Mouse (Mus musculus): ENCODE results near the gene Olfr129. TPM values are rescaled to one million over a fixed set of nuclear protein-coding genes. Genes with fewer than 3 reads are reported as not detected.

Gene Olfr129
- polyA plus RNA-seq (2012; rRNA removed) = not detected in 2 replicates

DNA sequence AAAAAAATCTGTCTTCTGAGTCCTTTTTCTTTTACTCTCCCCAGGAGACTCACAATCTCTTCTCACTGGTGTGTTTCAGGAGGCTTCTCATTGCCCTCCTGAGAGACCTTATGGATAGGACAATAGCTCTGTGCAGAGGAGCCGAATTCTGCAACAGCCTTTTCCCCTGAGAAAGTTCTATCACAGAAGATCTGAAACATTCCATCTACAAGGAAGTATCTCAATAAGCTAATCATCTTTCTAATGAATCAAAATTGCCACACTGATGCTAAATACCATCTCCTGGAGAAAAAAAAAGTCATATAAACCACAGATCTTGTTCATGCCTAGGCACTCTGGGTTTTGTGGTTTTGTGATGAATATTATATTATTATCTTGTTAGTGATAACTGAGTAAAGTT lies at the start of gene Olfr129:
Gene Olfr129, minus strand, starts transcription at position 101 of the 400 bp plus-strand sequence.
- no peak for DNase-seq (ENCODE audit: low spot score)

DNA sequence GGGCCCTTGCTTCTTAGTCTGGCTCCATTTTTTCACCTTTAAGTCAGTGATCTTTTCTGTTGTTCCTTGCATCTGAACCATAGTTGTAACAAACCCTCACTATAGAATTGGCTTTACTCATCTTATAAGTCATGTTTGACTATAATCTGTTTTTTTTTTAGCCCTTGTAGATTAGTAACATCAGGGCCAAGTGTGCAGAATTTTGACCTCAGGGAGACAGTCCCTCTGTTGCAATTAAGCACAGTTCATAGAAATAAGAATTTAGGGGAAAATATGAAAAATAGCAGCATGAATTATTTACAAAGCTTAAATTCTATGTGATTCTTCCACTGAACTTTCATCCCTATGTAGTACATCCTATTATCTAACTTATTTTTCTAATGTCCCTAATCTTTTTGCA lies 28.7 kb upstream of the Olfr129 start, which contains the start of gene Olfr131:
Gene Olfr131, minus strand, starts transcription at position 101 of the 400 bp plus-strand sequence.
- no peak for DNase-seq (ENCODE audit: low spot score)

DNA sequence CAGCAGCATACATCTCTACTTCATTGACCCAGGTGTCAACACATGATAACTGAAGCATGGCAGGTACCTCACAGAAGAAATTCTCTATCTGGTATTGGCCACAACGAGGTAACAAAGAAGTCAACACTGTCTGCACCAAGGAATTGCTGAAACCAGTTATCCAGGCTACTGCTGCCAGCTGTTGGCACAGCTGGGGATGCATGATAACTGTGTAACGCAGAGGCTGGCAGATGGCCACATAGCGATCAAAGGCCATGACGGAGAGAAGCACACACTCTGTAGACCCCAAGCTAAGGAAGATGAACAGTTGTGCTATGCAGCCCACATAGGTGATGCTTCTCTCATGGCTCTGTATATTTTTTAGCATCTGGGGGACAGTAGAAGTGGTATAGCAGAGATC lies 22.5 kb upstream of the Olfr129 start:
- no peak for DNase-seq (ENCODE audit: low spot score)

DNA sequence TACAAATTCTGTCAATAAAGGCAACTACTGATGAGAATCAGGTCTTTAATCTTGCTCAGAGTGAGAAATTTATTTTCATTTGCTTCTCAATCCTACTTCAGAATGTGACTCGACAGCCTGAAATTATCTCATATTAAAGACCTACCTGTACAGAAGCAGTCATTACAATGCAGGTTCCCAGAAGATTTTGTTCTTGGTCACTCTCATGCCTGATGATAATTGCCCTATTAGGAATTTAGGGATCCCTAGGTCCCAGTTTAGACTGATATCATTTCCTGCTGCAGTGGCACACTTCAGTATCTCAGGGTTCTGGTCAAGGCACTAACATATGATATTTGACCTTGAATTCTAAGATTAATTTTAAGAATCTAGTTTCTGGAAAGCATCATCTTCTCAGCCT lies 3.7 kb upstream of the Olfr129 start, which contains the start of gene Olfr130:
Gene Olfr130, plus strand, starts transcription at position 301 of the 400 bp plus-strand sequence.
- no peak for DNase-seq (ENCODE audit: low spot score)

DNA sequence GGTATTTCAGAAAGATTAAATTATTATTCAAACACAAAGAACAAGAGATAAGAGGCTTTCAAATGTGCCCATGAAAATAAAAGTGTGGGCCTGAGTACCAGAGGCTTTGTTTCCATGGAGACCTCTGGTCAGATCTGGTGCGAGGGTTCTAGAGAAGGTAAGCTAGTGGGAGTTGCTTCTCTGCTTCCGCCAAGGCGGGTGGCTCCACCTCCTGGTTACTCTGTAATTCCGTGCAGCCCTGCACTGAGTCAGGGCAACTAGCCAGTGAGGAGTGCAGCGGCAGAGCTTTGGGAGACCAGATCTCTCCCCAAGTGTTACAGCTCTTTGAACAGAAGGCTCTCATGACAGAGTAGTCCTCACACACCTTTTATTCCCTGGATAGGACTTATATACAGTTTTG lies 33.6 kb downstream of the Olfr129 start:
- no peak for DNase-seq (ENCODE audit: low spot score)

DNA sequence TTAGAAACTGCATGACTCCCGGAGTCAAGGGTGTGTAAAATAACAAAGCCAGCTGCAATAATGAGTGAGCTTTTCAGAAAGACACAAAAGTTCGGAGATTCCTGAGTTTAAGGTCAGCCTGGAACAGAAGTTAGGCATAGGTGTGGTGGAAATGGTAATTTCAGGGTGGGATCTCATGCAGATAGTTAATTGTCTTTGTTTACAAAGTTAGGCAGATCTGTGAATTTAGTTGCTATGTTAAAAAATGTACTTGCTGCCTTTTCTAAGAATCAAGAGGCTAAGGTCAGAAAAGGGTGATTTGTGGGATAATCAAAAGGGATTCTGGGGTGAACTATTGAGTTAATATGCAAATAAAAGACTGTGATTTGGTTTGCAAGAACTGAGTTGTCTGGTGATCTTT lies 43.5 kb downstream of the Olfr129 start:
- no peak for DNase-seq (ENCODE audit: low spot score)

DNA sequence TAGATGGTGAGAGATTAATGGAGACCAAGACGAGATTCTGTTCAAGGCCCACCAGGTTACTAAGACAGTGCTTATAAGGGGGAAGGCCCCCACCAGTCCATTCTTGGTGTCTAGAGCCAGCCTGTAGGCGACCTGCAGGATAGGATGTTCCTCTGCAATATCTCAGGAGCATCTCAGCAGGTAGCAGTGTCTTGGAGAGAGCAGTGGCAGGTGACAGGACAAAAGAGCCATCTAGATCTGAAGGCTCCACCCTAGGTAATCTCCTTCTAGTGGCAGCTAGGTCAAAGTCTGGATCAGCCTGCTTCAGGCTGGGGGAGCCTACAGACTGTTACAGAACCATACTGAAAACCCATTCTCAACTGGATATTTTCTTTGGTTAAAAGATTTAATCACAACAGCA lies 54.9 kb downstream of the Olfr129 start:
- no peak for DNase-seq (ENCODE audit: low spot score)

Other genes with a start within 250 kb of the Olfr129 start
- not detected in 2 replicates for gene Olfr125, start 227.1 kb downstream of the Olfr129 start, polyA plus RNA-seq (2012; rRNA removed)
- gene Olfr126, start 212.6 kb downstream of the Olfr129 start, polyA plus RNA-seq (2012; rRNA removed) = not detected in 2 replicates
- not detected in 2 replicates for gene Olfr127, start 159.6 kb downstream of the Olfr129 start, polyA plus RNA-seq (2012; rRNA removed)
- gene Olfr128, start 139.5 kb downstream of the Olfr129 start, polyA plus RNA-seq (2012; rRNA removed) = not detected in 2 replicates
- gene Olfr761, start 107.0 kb downstream of the Olfr129 start, polyA plus RNA-seq (2012; rRNA removed) = not detected in 2 replicates
- not detected in 2 replicates for gene Olfr130, start 3.8 kb upstream of the Olfr129 start, polyA plus RNA-seq (2012; rRNA removed)
- not detected in 2 replicates for gene Olfr131, start 28.6 kb upstream of the Olfr129 start, polyA plus RNA-seq (2012; rRNA removed)
- not detected in 2 replicates for gene Olfr132, start 74.4 kb upstream of the Olfr129 start, polyA plus RNA-seq (2012; rRNA removed)
- not detected in 2 replicates for gene Olfr133, start 85.2 kb upstream of the Olfr129 start, polyA plus RNA-seq (2012; rRNA removed)
- not detected in 2 replicates for gene Olfr134, start 111.3 kb upstream of the Olfr129 start, polyA plus RNA-seq (2012; rRNA removed)
- gene Olfr135, start 144.3 kb upstream of the Olfr129 start, polyA plus RNA-seq (2012; rRNA removed) = not detected in 2 replicates
- not detected in 2 replicates for gene Olfr138, start 201.0 kb upstream of the Olfr129 start, polyA plus RNA-seq (2012; rRNA removed)
- gene Olfr137, start 247.5 kb upstream of the Olfr129 start, polyA plus RNA-seq (2012; rRNA removed) = not detected in 2 replicates

Data from urinary bladder, adult 2 months (tissue).